Comparison of ENCODE assay signal across 15 mouse cellular contexts in genomic region chr17:73919520-73919919, GRCm38 (mm10). TPM values are rescaled to one million over a fixed set of nuclear protein-coding genes. Genes with fewer than 3 reads are reported as not detected.
DNase-seq lines count a peak whose midpoint lies in the region; ATAC-seq and TF ChIP-seq lines count a peak whose summit lies in the region.
"Had no signal": no experiment of that assay in that cellular context is flagged by ENCODE, and none has a peak within 500 bp of the region (broad histone marks: within the 10 kb centered on the region; RNA-seq: fewer than 3 reads in every experiment).

No protein-coding gene starts in this region.

- no peak overlapping the region for H3K9ac ChIP-seq in forebrain, embryonic 16.5 days (replicated peaks; ENCODE audit: low read depth, low read length)
- H3K9ac ChIP-seq in forebrain, embryonic 12.5 days: no peak overlapping the region
- no peak overlapping the region for H3K9ac ChIP-seq in midbrain, postnatal 0 days (replicated peaks; ENCODE audit: low read length, poor library complexity, severe bottlenecking)
- H3K9ac ChIP-seq in midbrain, embryonic 15.5 days: no peak overlapping the region
- no peak overlapping the region for H3K9ac ChIP-seq in neural tube, embryonic 13.5 days
- H3K9ac ChIP-seq: embryonic facial prominence, embryonic 12.5 days; heart, embryonic 12.5 days; liver, postnatal 0 days had no signal

- no peak overlapping the region for H3K27ac ChIP-seq in forebrain, embryonic 16.5 days (ENCODE audit: low read length)
- H3K27ac ChIP-seq in forebrain, embryonic 12.5 days: no peak overlapping the region
- H3K27ac ChIP-seq in midbrain, postnatal 0 days (ENCODE audit: low read depth, low read length): no peak overlapping the region
- no peak overlapping the region for H3K27ac ChIP-seq in midbrain, embryonic 15.5 days
- peak overlapping the region; percentile 54 for H3K27ac ChIP-seq in neural tube, embryonic 13.5 days (replicated peaks)
- H3K27ac ChIP-seq: embryonic facial prominence, embryonic 12.5 days; kidney, postnatal 0 days had no signal

- H3K4me2 ChIP-seq in forebrain, embryonic 16.5 days (ENCODE audit: low read length): no peak overlapping the region
- no peak overlapping the region for H3K4me2 ChIP-seq in forebrain, embryonic 12.5 days
- no peak overlapping the region for H3K4me2 ChIP-seq in midbrain, postnatal 0 days (ENCODE audit: low read depth, low read length, poor library complexity, severe bottlenecking)
- no peak overlapping the region for H3K4me2 ChIP-seq in midbrain, embryonic 15.5 days
- H3K4me2 ChIP-seq in neural tube, embryonic 13.5 days: no peak overlapping the region
- H3K4me2 ChIP-seq: embryonic facial prominence, embryonic 12.5 days; heart, embryonic 12.5 days had no signal

- DNase-seq in midbrain, postnatal 0 days (ENCODE audit: low spot score): peak; percentile 71
- peak; percentile 31 for DNase-seq in cerebellum, adult 9-10 months
- DNase-seq in kidney, postnatal 25 days: no peak
- no peak for DNase-seq in kidney, postnatal 4 days
- DNase-seq: liver; liver, postnatal 0 days; lung, postnatal 14 days had no signal

- H3K27me3 ChIP-seq in forebrain, embryonic 16.5 days (replicated peaks; ENCODE audit: control insufficient read depth, insufficient read depth, low read length): no peaks in the 10 kb centered on the region
- no peaks in the 10 kb centered on the region for H3K27me3 ChIP-seq in forebrain, embryonic 12.5 days
- H3K27me3 ChIP-seq in midbrain, postnatal 0 days (ENCODE audit: insufficient read depth, low read length): no peaks in the 10 kb centered on the region
- H3K27me3 ChIP-seq in midbrain, embryonic 15.5 days (replicated peaks): no peaks in the 10 kb centered on the region
- H3K27me3 ChIP-seq in neural tube, embryonic 13.5 days: no peaks in the 10 kb centered on the region
- H3K27me3 ChIP-seq: CH12.LX; embryonic facial prominence, embryonic 12.5 days had no signal

- ATAC-seq in forebrain, embryonic 16.5 days: peak; percentile 71
- ATAC-seq in forebrain, embryonic 12.5 days (ENCODE audit: low FRiP score): no peak
- ATAC-seq in midbrain, postnatal 0 days (ENCODE audit: low FRiP score): no peak; the same call in 1 of the 2 replicates
- ATAC-seq in midbrain, embryonic 15.5 days (replicated peaks): no peak
- ATAC-seq in neural tube, embryonic 13.5 days (ENCODE audit: low read depth): peak; percentile 15; the same call in 1 of the 2 replicates
- ATAC-seq: liver, postnatal 0 days had no signal

- no peaks in the 10 kb centered on the region for H3K4me1 ChIP-seq in forebrain, embryonic 16.5 days (replicated peaks; ENCODE audit: control insufficient read depth, insufficient read depth, low read length)
- 0 out of 2 replicates have a peak, but pooled peaks cover 3% of the 10 kb centered on the region for H3K4me1 ChIP-seq in forebrain, embryonic 12.5 days
- no peaks in the 10 kb centered on the region for H3K4me1 ChIP-seq in midbrain, postnatal 0 days (ENCODE audit: insufficient read depth, low read length)
- no peaks in the 10 kb centered on the region for H3K4me1 ChIP-seq in midbrain, embryonic 15.5 days
- no peaks in the 10 kb centered on the region; the same call in 1 of the 2 replicates for H3K4me1 ChIP-seq in neural tube, embryonic 13.5 days (replicated peaks)
- H3K4me1 ChIP-seq: embryonic facial prominence, embryonic 12.5 days; heart, embryonic 12.5 days had no signal

- no peaks in the 10 kb centered on the region for H3K9me3 ChIP-seq in forebrain, embryonic 16.5 days (ENCODE audit: control insufficient read depth, low read length)
- H3K9me3 ChIP-seq in forebrain, embryonic 12.5 days: no peaks in the 10 kb centered on the region
- H3K9me3 ChIP-seq in midbrain, postnatal 0 days (ENCODE audit: low read length): no peaks in the 10 kb centered on the region
- no peaks in the 10 kb centered on the region for H3K9me3 ChIP-seq in midbrain, embryonic 15.5 days
- no peaks in the 10 kb centered on the region for H3K9me3 ChIP-seq in neural tube, embryonic 13.5 days
- H3K9me3 ChIP-seq: embryonic facial prominence, embryonic 12.5 days; heart, embryonic 12.5 days had no signal

- 29% methylated on average over 8 of the region's 8 CpGs for WGBS in forebrain, embryonic 16.5 days
- 62% methylated on average over 8 of the region's 8 CpGs for WGBS in forebrain, embryonic 12.5 days
- WGBS in midbrain, postnatal 0 days: 69% methylated on average over 8 of the region's 8 CpGs
- WGBS in midbrain, embryonic 15.5 days: 65% methylated on average over 8 of the region's 8 CpGs
- WGBS in neural tube, embryonic 13.5 days: 60% methylated on average over 8 of the region's 8 CpGs

- TF ChIP-seq CTCF in midbrain, postnatal 0 days (IDR thresholded peaks at IDR 0.05): no peak

- no peaks in the 10 kb centered on the region for H3K36me3 ChIP-seq in forebrain, embryonic 16.5 days (ENCODE audit: control insufficient read depth, insufficient read depth)
- H3K36me3 ChIP-seq in forebrain, embryonic 12.5 days (replicated peaks): no peaks in the 10 kb centered on the region
- no peaks in the 10 kb centered on the region for H3K36me3 ChIP-seq in midbrain, postnatal 0 days (ENCODE audit: insufficient read depth, low read length)
- H3K36me3 ChIP-seq in midbrain, embryonic 15.5 days (replicated peaks): no peaks in the 10 kb centered on the region
- H3K36me3 ChIP-seq in neural tube, embryonic 13.5 days: no peaks in the 10 kb centered on the region
- H3K36me3 ChIP-seq: embryonic facial prominence, embryonic 12.5 days; heart, embryonic 12.5 days had no signal

- no peak overlapping the region for H3K4me3 ChIP-seq in forebrain, embryonic 16.5 days (replicated peaks; ENCODE audit: low read length)
- H3K4me3 ChIP-seq in forebrain, embryonic 12.5 days (replicated peaks): no peak overlapping the region
- H3K4me3 ChIP-seq in midbrain, postnatal 0 days (ENCODE audit: low read depth, low read length): no peak overlapping the region
- no peak overlapping the region for H3K4me3 ChIP-seq in midbrain, embryonic 15.5 days
- H3K4me3 ChIP-seq in neural tube, embryonic 13.5 days: no peak overlapping the region
- H3K4me3 ChIP-seq: embryonic facial prominence, embryonic 12.5 days; heart, embryonic 12.5 days had no signal

RNA-seq across cellular contexts. Expression of gene Xdh, which starts 30.5 kb away (rescaled TPM):
- 0.29 and 0.47 TPM in 2 replicates for polyA plus RNA-seq in forebrain, embryonic 16.5 days (2015; fragmentation: Nextera tagmentation; extraction: Ambion mirVana)
- polyA plus RNA-seq in forebrain, embryonic 12.5 days (2016; fragmentation: Nextera tagmentation; extraction: Ambion mirVana): 0.33 and 0.42 TPM in 2 replicates
- total RNA-seq in midbrain, postnatal 0 days (2014; rRNA removed): 0.14 and 0.55 TPM in 2 replicates
- polyA plus RNA-seq in midbrain, postnatal 0 days (2015; fragmentation: Nextera tagmentation; extraction: Ambion mirVana): 0.38 and 0.59 TPM in 2 replicates
- polyA plus RNA-seq in midbrain, embryonic 15.5 days (2015; fragmentation: Nextera tagmentation; extraction: Ambion mirVana): 0.40 and 0.65 TPM in 2 replicates
- 0.08 and 0.52 TPM in 2 replicates for polyA plus RNA-seq in neural tube, embryonic 13.5 days (2015; fragmentation: Nextera tagmentation; extraction: Ambion mirVana)

Comparison
In these comparisons a context has a peak if more than half of its experiments do, and no peak if none do; other contexts are left out.
1. ATAC-seq: peak in forebrain, embryonic 16.5 days (single experiment) and neural tube, embryonic 13.5 days (single experiment); none in forebrain, embryonic 12.5 days (single experiment), midbrain, postnatal 0 days (single experiment) and midbrain, embryonic 15.5 days (single experiment).
2. DNase-seq: peak in midbrain, postnatal 0 days (single experiment) and cerebellum, adult 9-10 months (single experiment); none in kidney, postnatal 25 days (0 of 2) and kidney, postnatal 4 days (0 of 2).